Mouse (Mus musculus): ENCODE measurements at regions not wholly inside any gene's neighbourhood (a gene's known extent, or its start where the extent isn't known, plus 50 kb on each side); places are given as distances from the start of the nearest gene placed in this dataset.

DNA sequence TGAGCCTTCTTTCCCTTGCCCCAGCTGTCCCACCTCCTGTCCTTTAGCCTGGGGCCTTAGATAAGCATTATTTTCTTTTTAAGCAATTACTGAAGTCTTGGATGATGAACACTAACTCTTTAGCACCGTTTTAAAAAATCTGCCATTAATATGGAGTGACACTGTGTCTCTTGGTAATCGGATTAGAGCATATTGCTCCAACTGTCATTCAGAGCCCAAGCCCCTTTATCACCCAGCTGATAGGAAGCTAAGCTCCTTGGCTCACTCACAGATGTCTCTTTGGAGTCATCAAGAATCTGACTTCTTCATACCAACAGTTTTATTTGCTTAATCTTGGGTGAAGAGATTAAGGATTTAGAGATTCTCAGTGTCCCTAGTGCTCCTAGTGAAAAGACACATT lies 94.3 kb upstream of the Elac2 start:
- ATAC-seq (ENCODE audit: low read depth), result no peak

DNA sequence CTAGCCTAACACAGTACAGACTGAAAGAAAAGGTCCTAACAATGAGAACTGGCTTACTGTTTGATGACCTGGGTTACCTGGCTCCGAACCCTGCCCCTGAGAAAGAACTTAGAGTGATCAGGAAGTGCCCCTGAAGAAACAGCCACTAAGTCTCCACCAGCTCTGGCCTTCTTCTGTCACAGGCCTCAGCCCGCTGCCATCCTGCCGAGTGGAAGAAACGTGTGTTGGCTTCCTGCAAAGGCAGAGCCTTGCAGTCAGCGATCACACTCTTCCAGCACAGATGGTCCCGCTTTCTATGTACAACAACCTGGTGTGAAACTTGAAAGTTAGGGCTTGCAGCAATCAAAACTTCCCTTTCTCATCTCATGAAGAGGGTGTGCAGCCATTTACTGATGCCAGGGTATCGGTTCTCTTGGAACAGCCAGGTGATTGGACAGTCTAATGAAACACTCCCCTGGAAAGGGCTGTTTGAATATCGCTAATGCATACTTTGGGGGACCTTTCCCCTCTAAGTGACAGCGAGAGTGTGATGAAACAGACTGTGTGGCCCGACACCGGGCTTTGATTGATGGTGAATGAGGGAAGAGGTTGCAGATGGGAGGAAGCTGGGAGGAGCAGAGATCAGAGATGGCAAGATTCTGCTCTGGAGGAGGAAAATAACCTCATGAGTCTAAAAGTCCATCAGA lies 89.4 kb upstream of the Elac2 start:
- DNase-seq (no peak), ATAC-seq (ENCODE audit: low read depth) (no peak)
- no peak overlapping the region for H3K4me2 ChIP-seq
- H3K27ac ChIP-seq, result no peak overlapping the region
- WGBS (ENCODE audit: insufficient replicate concordance), result 54% methylated on average over 11 of the region's 11 CpGs
- H3K9me3 ChIP-seq (replicated peaks), result no peaks in the 10 kb centered on the region
- no peak overlapping the region for H3K9ac ChIP-seq
- peaks cover 15% of the 10 kb centered on the region for H3K4me1 ChIP-seq (replicated peaks)
- H3K4me3 ChIP-seq (replicated peaks), result no peak overlapping the region
- peaks cover 9% of the 10 kb centered on the region; the same call in 1 of the 2 replicates for H3K27me3 ChIP-seq
- H3K36me3 ChIP-seq, result no peaks in the 10 kb centered on the region

More for the DNA sequence above, 94.3 kb upstream of the Elac2 start:
- no peak overlapping the region for H3K4me2 ChIP-seq
- H3K9ac ChIP-seq, result no peak overlapping the region
- no peak for DNase-seq
- 46% methylated on average over 2 of the region's 2 CpGs for WGBS (ENCODE audit: insufficient replicate concordance)
- no peak overlapping the region for H3K4me3 ChIP-seq (replicated peaks)
- no peaks in the 10 kb centered on the region for H3K9me3 ChIP-seq (replicated peaks)
- peaks cover 6% of the 10 kb centered on the region; the same call in 1 of the 2 replicates for H3K27me3 ChIP-seq
- no peak overlapping the region for H3K27ac ChIP-seq
- H3K4me1 ChIP-seq (replicated peaks), result peaks cover 6% of the 10 kb centered on the region; the same call in 1 of the 2 replicates
- H3K36me3 ChIP-seq, result no peaks in the 10 kb centered on the region

DNA sequence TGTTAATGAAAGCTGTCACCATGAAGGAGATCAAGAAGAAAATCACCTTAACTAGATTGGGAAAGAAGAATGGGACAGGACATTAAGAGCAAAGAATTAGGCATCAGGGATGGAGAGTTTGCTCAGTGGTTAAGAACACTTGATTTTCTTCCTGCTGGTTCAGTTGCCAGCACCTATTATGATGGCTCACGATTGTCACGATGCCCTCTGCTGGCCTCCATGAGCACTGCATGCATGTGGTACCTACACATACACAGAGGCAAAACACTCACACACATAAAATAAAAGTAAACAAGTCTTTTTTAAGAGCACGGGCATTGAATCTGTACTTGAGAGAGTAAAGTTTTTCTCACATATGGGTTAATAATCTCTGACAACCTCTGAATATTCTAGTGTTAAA lies 88.1 kb upstream of the Elac2 start:
- ATAC-seq (ENCODE audit: low read depth), result 0 out of 2 replicates have a peak, but pooled peaks have one; percentile 51
- peak; percentile 38 for DNase-seq
- Histone ChIP-seq H3K4me3 (replicated peaks) (no peak overlapping the region), H3K36me3 (no peaks in the 10 kb centered on the region), H3K4me1 (replicated peaks) (peaks cover 15% of the 10 kb centered on the region), H3K9me3 (replicated peaks) (no peaks in the 10 kb centered on the region), H3K9ac (no peak overlapping the region), H3K4me2 (no peak overlapping the region), H3K27ac (no peak overlapping the region), H3K27me3 (peaks cover 9% of the 10 kb centered on the region; the same call in 1 of the 2 replicates)
- 18% methylated on average over 3 of the region's 3 CpGs for WGBS (ENCODE audit: insufficient replicate concordance)

DNA sequence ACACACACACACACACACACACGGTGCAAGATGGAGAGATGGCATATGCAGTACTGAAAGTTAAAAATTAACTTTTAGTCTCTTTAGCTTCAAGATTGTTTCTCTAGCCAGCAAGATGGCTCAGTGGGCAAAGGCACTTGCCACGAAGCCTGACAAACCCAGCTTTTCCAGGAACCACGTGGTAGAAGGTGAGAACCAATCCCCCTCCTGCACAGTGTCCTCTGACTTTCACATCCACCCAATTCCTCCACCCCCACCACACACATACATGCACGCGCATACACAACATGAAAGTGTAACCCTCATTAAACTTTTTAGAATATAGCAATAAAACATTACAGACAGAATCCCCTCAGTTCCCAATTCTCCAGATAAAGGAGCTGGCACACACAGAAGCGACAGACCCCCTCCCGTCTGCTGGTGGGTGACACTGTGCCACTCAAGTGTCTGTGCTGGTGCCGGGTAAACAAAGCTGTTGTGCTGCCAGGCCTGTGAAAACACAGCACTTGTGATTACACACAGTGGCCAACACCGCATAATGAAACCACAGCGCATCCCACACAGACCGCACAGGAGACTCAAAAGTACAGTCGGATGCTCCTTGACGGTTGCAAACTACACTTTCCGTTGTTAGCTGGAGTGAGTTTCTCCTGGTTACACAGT lies 82.9 kb upstream of the Elac2 start:
- H3K4me2 ChIP-seq, result no peak overlapping the region
- 72% methylated on average over 14 of the region's 14 CpGs for WGBS (ENCODE audit: insufficient replicate concordance)
- no peak overlapping the region for H3K27ac ChIP-seq
- no peak for ATAC-seq (ENCODE audit: low read depth)
- H3K27me3 ChIP-seq, result peaks cover 3% of the 10 kb centered on the region; the same call in 1 of the 2 replicates
- no peaks in the 10 kb centered on the region for H3K36me3 ChIP-seq
- H3K9ac ChIP-seq, result no peak overlapping the region
- 0 out of 2 replicates have a peak, but pooled peaks cover 6% of the 10 kb centered on the region for H3K4me1 ChIP-seq (replicated peaks)
- no peak for DNase-seq
- H3K4me3 ChIP-seq (replicated peaks), result no peak overlapping the region
- no peaks in the 10 kb centered on the region for H3K9me3 ChIP-seq (replicated peaks)

DNA sequence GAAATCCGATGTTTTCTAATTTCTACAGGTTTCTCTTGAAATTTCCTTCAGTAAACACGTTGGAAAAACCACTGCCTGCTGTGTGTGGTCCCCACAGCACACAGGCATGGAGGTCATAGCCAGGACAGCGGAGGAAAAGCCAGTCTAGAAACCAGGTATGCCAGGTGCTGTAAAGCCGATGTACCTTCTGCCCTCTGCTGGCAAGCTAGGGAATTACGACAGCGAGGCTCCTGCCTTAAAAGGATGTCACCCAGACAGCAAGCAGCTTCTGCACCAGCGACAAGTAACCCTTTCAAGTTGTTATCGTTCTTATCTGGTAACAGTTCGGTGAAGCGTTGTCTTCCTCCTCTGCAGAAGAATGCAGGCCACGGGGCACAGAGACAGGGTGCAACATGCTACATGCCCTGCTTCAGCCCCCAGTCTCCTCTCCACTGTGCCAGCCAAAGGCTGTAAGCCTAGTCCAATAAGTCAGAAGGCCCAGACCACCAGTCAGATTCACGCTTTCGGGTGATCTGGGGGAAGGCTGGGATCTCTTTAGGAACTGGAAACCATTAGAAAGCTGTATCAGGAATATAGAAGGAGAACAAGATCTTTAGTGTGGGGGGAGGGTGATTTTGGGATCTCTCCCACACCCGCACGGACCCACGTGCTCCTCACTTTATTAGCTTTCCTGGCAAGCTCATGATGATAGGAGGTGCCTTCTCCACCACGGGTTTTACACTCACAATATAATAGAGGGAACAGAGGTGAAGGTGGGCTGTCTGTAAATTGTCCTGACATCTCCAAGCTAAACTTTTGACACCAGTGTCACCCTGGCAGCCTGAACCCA lies 79.9 kb upstream of the Elac2 start:
- 27% methylated on average over 17 of the region's 17 CpGs for WGBS (ENCODE audit: insufficient replicate concordance)
- Histone ChIP-seq H3K27me3 (0 out of 2 replicates have a peak, but pooled peaks cover 4% of the 10 kb centered on the region), H3K4me3 (replicated peaks) (no peak overlapping the region), H3K36me3 (no peaks in the 10 kb centered on the region), H3K9ac (no peak overlapping the region), H3K27ac (no peak overlapping the region), H3K4me1 (replicated peaks) (0 out of 2 replicates have a peak, but pooled peaks cover 6% of the 10 kb centered on the region), H3K9me3 (replicated peaks) (no peaks in the 10 kb centered on the region), H3K4me2 (no peak overlapping the region)
- peak; percentile 47 for DNase-seq
- ATAC-seq (ENCODE audit: low read depth), result peak; percentile 54; the same call in 1 of the 2 replicates

DNA sequence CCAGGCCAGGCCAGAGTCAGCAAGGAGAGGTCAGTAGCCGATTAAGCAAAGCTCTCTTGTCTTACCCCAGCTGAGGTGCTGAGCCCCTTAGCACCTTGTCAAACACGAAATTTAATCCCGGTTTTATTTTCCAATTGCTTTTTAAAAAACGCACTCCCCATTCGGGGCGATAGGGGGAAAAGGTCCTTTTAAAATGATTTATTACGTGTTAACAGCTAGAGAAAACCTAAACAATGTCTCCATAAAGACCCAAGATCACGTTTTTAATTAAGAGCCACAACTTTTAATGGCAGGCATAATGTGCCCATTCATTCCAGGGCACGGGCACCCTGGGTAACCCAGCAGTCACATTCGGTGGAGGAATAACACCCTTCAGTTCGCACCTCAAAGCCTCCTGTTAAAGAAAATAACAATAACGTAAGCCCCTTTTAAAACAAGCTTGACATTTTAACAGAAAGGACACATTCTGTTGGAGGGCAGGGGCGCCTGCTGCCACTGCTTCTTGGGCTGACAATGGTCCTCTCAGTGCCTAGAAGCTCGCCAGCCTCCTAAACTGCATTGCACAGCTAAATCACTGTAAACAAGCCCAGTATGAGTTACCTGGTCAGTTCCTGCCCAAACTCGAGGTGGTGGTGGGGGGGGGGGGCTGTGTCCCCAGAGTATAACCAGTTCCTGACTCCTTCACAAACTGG lies 79.1 kb upstream of the Elac2 start:
- Histone ChIP-seq H3K4me2 (no peak overlapping the region), H3K27ac (no peak overlapping the region), H3K27me3 (0 out of 2 replicates have a peak, but pooled peaks cover 6% of the 10 kb centered on the region), H3K9ac (no peak overlapping the region), H3K9me3 (replicated peaks) (no peaks in the 10 kb centered on the region), H3K4me1 (replicated peaks) (0 out of 2 replicates have a peak, but pooled peaks cover 6% of the 10 kb centered on the region), H3K4me3 (replicated peaks) (no peak overlapping the region), H3K36me3 (no peaks in the 10 kb centered on the region)
- no peak for ATAC-seq (ENCODE audit: low read depth)
- WGBS (ENCODE audit: insufficient replicate concordance), result 55% methylated on average over 15 of the region's 15 CpGs
- no peak for DNase-seq

DNA sequence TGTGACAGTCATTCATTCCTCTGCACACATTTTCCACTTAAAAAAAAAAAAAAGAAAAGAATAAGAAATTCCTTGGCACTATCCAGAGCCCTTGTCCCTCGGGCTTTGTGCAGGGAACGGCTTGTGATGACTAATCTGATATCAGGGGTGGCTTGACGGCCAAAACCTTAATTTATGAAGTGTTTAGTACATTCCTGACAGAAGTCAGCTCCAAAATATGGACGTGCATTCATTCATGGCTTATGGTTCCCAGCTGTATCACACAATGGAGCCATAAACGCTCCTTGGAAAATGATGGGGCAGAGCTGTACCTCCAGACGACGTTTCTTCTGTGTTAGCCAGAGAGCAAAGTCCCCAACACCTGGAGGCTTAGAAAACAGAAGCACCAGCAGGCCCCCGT lies 62.1 kb upstream of the Elac2 start:
- ATAC-seq (ENCODE audit: low read depth), result no peak
- Histone ChIP-seq H3K9me3 (replicated peaks) (no peaks in the 10 kb centered on the region), H3K9ac (no peak overlapping the region), H3K27ac (no peak overlapping the region), H3K4me2 (no peak overlapping the region), H3K36me3 (no peaks in the 10 kb centered on the region), H3K27me3 (no peaks in the 10 kb centered on the region), H3K4me1 (replicated peaks) (no peaks in the 10 kb centered on the region), H3K4me3 (replicated peaks) (no peak overlapping the region)
- DNase-seq, result no peak
- WGBS (ENCODE audit: insufficient replicate concordance), result 52% methylated on average over 8 of the region's 8 CpGs

DNA sequence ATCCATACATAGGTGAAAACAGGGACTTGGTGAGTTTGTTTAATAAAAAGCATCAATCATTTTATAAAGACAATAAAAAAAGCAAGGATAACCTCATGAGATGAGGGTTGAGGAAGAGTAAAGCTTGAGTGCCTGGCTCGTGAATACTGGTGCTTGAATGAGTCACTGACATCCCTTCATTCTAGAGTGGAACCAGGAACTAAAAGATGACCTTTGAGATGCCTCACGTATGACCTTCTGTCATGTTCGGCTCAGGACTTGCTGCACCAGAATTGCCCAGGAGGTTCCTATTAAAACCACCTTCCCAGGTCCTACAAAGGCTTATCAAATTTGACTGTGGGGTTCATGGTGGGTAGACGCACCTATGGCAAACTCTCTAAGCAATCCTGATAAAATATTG lies 61.5 kb upstream of the Elac2 start:
- Histone ChIP-seq H3K4me2 (no peak overlapping the region), H3K9ac (no peak overlapping the region), H3K4me1 (replicated peaks) (no peaks in the 10 kb centered on the region), H3K4me3 (replicated peaks) (no peak overlapping the region), H3K36me3 (no peaks in the 10 kb centered on the region), H3K27me3 (no peaks in the 10 kb centered on the region), H3K9me3 (replicated peaks) (no peaks in the 10 kb centered on the region), H3K27ac (no peak overlapping the region)
- WGBS (ENCODE audit: insufficient replicate concordance), result 66% methylated on average over 4 of the region's 4 CpGs
- ATAC-seq (ENCODE audit: low read depth) (no peak), DNase-seq (no peak)

DNA sequence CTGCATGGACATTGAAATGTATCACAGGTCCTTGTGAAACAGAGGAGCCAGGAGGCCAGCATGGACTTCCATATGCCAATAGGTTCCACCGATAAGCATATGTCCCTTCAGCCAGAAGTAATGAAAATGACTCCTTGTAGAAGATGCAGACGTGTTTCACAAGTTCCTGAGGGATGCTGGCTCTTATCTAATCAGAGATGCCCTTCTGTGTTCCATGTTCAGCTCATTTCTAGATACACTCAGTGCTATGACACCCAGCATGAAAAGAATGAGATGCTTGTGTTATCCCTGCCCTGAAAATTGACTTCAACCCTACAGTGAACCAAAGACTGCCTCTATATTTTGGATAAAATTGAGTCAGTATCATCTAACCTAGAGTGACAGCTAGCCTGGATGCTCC lies 53.8 kb upstream of the Elac2 start:
- Histone ChIP-seq H3K9ac (peak overlapping the region; percentile 26; the same call in 1 of the 2 replicates), H3K27ac (peak overlapping the region; percentile 20; the same call in 1 of the 2 replicates), H3K36me3 (no peaks in the 10 kb centered on the region), H3K9me3 (replicated peaks) (no peaks in the 10 kb centered on the region), H3K27me3 (no peaks in the 10 kb centered on the region), H3K4me3 (replicated peaks) (no peak overlapping the region), H3K4me2 (no peak overlapping the region), H3K4me1 (replicated peaks) (peaks cover 43% of the 10 kb centered on the region)
- WGBS (ENCODE audit: insufficient replicate concordance), result 50% methylated on average over 2 of the region's 2 CpGs
- ATAC-seq (ENCODE audit: low read depth) (peak; percentile 50), DNase-seq (no peak)

DNA sequence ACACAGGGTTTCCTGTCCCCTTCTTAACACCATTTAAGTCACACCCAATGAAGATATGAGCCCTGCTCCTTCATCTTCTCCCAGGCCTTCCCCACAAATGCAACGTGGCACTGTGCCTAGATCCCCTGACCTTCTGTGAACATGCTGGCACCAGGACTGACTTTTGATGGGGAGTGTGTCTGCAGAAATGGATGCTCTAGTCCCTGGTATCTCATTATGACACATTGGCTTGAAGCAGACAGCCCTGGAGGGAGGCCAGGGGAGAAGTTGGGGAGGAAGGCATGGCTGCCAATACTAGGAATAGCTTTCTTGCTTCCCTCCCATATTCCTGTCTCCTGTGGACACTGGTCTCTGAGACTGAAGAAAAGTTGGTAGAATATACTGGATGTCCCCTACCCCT lies 52.9 kb upstream of the Elac2 start:
- Histone ChIP-seq H3K9ac (no peak overlapping the region), H3K27me3 (no peaks in the 10 kb centered on the region), H3K27ac (peak overlapping the region; percentile 20; the same call in 1 of the 2 replicates), H3K4me3 (replicated peaks) (no peak overlapping the region), H3K36me3 (no peaks in the 10 kb centered on the region), H3K4me1 (replicated peaks) (peaks cover 51% of the 10 kb centered on the region), H3K4me2 (no peak overlapping the region), H3K9me3 (replicated peaks) (no peaks in the 10 kb centered on the region)
- 38% methylated on average over 1 of the region's 1 CpGs for WGBS (ENCODE audit: insufficient replicate concordance)
- ATAC-seq (ENCODE audit: low read depth) (no peak), DNase-seq (no peak)
